Mouse (Mus musculus) kidney, postnatal 4 days (tissue): ENCODE measurements around the gene Dync2li1.

Experiments used
- DNase-seq, 2 experiments: peaks; one replicate each; pipeline ENCODE4 v3.0.0; 2021; ENCODE audit warnings: mixed read lengths in 2 of 2

Gene Dync2li1

GRCm38 (mm10) chr17:84626276-84626856 lies at the start of gene Dync2li1:
Dync2li1 (plus strand) TSS chr17:84626496.
- DNase-seq: peak; percentile 93 to 96

- no peak for DNase-seq
Measured at GRCm38 (mm10) chr17:84576621-84577293, 49.5 kb upstream of the Dync2li1 start.

GRCm38 (mm10) chr17:84579249-84579648 lies 47.0 kb upstream of the Dync2li1 start:
- DNase-seq: no peak

- DNase-seq: peak in 1 of 2 experiments; percentile 33
Measured at GRCm38 (mm10) chr17:84579817-84580216, 46.5 kb upstream of the Dync2li1 start.

GRCm38 (mm10) chr17:84580821-84581220 lies 45.5 kb upstream of the Dync2li1 start:
- DNase-seq: no peak

GRCm38 (mm10) chr17:84581740-84582414 lies 44.4 kb upstream of the Dync2li1 start:
- DNase-seq: no peak

- DNase-seq: peak; percentile 37 to 57
Measured at GRCm38 (mm10) chr17:84584107-84584506, 42.2 kb upstream of the Dync2li1 start.

GRCm38 (mm10) chr17:84585104-84585503 lies 41.2 kb upstream of the Dync2li1 start:
- no peak for DNase-seq

GRCm38 (mm10) chr17:84590065-84590464 lies 36.2 kb upstream of the Dync2li1 start:
- no peak for DNase-seq

- DNase-seq: no peak
Measured at GRCm38 (mm10) chr17:84591431-84592150, 34.7 kb upstream of the Dync2li1 start.

- DNase-seq: no peak
Measured at GRCm38 (mm10) chr17:84596015-84596441, 30.3 kb upstream of the Dync2li1 start.

- no peak for DNase-seq
Measured at GRCm38 (mm10) chr17:84596501-84596900, 29.8 kb upstream of the Dync2li1 start.

- DNase-seq: no peak
Measured at GRCm38 (mm10) chr17:84597859-84598258, 28.4 kb upstream of the Dync2li1 start.

GRCm38 (mm10) chr17:84598928-84599327 lies 27.4 kb upstream of the Dync2li1 start:
- no peak for DNase-seq

- DNase-seq: peak in 1 of 2 experiments; percentile 45
Measured at GRCm38 (mm10) chr17:84600051-84600983, 26.0 kb upstream of the Dync2li1 start.

- DNase-seq: no peak
Measured at GRCm38 (mm10) chr17:84601805-84602204, 24.5 kb upstream of the Dync2li1 start.

GRCm38 (mm10) chr17:84603202-84603627 lies 23.1 kb upstream of the Dync2li1 start:
- DNase-seq: peak in 1 of 2 experiments; percentile 39

- DNase-seq: no peak
Measured at GRCm38 (mm10) chr17:84603709-84604420, 22.4 kb upstream of the Dync2li1 start.

- no peak for DNase-seq
Measured at GRCm38 (mm10) chr17:84606976-84607375, 19.3 kb upstream of the Dync2li1 start.

- DNase-seq: no peak
Measured at GRCm38 (mm10) chr17:84607617-84608016, 18.7 kb upstream of the Dync2li1 start.

GRCm38 (mm10) chr17:84608606-84609005 lies 17.7 kb upstream of the Dync2li1 start:
- no peak for DNase-seq
